Mouse (Mus musculus): ENCODE data around the gene Trp73. TPM values are rescaled to one million over a fixed set of nuclear protein-coding genes. Genes with fewer than 3 reads are reported as not detected.

Gene Trp73
- total RNA-seq, 2 experiments from 2014 or later: 0.26 to 0.86 TPM

DNA sequence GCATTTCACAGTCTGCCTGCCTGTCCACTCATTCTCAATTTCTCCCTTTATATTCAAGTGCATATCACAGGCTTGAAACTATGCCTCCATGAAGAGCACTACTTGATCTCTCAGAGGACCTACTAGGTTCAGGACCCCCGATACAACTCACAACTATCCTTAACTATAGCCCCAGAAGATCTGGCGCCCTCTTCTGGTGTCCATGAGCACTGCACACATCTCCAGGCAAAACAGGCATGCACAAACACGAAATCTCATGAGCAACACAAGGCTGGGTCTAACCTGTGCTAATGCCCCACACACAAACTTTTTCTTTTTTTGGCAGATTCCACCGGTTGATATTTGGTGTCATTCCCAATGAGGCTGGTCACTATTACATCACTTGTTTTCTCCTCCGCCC, 94.2 kb downstream of the Trp73 start:
- DNase-seq (ENCODE audit: low spot score in 2 of 2): no peak

DNA sequence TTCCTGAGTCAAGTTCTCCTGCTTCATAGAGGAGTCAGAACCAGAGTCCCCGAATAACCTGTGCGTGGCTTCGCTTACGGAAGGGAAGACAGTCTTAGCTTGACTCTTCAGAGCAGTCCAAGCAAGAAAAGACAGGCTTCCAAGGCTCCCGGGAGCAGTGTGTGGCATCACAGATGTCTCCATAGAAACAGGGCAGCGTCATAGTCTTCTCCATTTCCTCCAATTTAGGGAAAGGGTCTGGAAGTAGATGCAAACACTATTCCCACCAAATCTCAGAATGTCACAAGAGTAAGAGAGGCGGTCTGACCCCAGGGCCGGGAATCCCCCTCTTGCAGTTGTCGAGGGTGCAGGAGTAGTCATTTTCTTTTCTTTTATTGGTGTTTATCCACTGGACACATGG, 97.4 kb downstream of the Trp73 start, which contains the start of gene Ccdc27:
Gene Ccdc27, minus strand, starts transcription at position 101 of the 400 bp plus-strand sequence.
- DNase-seq (ENCODE audit: low spot score in 2 of 2): no peak

DNA sequence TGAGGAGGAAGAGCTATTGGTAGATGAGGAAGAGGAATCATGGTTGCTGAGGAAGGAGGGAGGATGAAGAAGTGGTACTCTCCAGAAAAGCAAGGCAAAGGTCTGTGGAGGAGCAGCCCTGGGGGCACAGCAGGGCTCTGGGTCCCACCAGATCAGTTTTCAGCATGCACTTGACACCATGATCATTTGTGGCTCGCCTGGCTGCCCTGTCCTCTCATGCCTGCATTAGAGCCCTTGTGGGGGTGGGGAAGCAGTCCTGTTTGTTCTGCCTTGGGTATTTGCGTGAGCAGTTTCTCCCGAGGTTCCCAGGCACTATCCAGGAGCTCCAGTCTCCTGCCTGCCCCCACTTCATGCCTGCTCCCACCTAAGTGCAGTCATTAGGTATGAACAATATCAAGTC, 102.9 kb downstream of the Trp73 start:
- no peak for DNase-seq (ENCODE audit: low spot score in 2 of 2)

DNA sequence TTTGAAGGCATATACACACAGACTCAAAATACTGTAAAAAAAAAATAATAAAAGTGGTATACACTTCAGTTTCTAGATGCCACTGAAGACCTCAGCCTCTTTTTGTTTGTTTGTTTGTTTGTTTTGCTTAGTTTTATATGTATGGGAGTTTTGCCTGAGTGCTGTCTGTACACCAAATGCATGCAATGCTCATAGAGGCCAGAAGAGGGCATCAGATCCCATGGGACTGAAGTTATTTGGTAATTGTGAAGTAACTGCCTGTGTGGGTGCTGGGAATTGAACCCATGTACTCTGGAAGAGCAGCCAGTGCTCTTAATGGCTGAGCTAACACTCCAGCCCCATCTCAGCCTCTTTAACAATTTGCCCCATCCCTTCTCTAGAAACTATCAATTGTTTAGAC, 111.4 kb downstream of the Trp73 start:
- no peak for DNase-seq (ENCODE audit: low spot score in 2 of 2)

DNA sequence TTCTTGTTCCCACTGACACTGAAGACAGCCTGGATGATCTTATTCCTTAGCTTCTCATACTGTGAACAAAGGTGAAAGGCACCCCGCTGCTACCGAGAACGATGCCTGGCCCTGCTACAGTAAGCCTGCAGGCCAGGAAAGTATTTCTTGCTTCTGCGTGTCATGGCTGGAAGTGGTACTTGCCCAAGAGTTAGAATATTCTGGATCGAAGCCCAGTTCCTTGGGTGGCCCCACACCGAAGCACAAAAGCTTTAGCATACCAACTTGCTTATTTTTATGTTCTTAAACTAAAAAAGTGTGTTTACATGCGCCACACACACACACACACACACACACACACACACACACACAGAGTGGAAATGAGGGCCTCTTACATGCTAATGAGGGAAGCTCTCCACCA, 111.9 kb downstream of the Trp73 start:
- DNase-seq (ENCODE audit: low spot score in 2 of 2): no peak

DNA sequence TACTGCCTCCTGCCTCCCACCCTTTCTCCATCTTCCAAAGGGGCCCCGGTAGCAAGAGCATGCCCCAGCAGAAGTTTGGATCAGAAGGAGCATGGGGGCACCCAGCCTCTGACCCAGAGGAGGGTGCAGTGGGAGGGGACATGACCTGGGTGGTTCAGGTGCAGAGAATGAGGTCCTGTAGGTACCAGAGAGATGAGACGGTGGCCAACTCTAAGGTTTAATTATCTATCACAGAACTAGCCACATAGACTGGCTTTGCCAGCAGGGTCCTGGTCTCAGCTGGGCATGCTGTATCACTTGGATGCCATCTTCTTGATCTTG, 113.6 kb downstream of the Trp73 start:
- no peak for DNase-seq (ENCODE audit: low spot score in 2 of 2)

DNA sequence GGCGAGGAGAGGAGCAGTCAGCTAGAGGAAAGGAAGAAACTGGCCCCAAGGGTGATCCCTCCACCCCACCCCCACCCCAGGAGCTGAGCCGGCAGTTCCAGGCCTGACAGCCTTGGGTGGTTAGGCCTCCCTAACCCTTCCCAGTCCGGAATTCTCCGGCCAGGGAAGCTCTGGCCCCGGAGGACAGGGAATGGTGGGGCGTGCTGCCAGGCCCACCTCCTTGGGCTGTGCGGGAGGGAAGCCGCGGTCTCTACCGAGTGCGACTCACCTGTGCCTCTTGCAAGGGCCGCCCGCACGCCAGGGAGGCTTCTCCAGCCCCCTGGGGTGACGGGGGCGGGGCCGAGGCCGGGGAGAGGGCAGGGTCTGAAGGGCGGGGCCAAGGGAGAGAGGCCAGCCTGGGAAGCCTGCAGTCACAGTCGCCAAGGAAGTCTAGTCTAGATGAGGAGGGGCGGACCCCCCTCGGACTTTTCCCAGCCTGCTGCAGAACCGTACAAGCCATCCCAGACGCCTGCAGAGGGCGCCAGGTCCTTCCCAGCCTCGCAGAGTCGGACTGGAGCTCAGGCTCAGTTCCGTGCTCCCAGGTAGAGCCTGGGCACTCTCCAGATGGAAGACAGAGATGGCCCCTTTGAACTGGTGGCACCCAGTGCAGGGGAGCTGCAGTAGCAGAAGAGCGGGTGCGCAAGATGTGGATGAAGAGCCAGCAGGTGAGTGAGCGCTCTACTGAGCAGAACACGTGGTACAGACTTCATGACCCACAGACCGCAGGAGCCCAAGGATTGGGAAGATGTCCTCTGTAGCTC, 114.2 kb downstream of the Trp73 start, which contains the start of gene Smim1:
Gene Smim1, minus strand, starts transcription at position 590 of the 800 bp plus-strand sequence.
- peak; percentile 67 to 69 for DNase-seq (ENCODE audit: low spot score in 2 of 2)

DNA sequence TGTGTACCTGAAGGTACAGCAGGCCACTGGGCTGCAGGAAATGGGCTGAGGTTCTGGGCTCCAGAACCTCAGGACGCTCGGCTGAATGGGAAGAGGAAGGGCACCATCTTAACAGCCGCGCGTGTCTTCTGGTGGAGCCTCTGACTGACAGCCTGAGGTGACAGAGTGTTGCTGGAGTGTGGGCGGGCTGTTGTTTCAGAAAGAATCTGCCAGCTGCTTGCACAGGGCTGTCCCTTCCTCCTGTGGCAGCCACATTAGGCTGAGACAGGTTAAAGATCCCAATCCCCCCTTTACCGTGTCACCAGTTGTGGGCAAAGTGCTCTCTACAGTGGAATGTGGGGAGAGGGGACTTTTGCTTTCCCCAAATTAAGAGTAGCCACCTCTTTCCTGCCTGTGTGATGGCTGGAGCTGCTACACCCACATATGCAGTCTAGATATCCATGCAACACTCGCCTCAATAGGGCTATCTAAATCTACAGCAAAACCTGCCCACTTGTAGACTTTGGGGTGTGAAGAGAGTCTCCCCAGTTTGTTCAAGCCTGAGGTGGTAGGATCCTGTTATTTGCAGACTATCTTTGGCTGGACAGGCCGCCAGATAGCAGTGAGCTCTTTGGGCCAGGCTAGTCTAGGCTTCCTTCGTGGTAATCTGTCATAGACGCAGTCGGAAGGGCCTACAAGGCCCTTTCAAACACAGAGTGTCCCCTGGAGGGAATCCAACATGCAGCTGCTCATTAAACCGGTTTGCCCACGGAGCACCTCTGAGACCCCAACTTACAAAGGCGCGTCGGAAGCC, 115.1 kb downstream of the Trp73 start:
- peak; percentile 41 to 58 for DNase-seq (ENCODE audit: low spot score in 2 of 2)

DNA sequence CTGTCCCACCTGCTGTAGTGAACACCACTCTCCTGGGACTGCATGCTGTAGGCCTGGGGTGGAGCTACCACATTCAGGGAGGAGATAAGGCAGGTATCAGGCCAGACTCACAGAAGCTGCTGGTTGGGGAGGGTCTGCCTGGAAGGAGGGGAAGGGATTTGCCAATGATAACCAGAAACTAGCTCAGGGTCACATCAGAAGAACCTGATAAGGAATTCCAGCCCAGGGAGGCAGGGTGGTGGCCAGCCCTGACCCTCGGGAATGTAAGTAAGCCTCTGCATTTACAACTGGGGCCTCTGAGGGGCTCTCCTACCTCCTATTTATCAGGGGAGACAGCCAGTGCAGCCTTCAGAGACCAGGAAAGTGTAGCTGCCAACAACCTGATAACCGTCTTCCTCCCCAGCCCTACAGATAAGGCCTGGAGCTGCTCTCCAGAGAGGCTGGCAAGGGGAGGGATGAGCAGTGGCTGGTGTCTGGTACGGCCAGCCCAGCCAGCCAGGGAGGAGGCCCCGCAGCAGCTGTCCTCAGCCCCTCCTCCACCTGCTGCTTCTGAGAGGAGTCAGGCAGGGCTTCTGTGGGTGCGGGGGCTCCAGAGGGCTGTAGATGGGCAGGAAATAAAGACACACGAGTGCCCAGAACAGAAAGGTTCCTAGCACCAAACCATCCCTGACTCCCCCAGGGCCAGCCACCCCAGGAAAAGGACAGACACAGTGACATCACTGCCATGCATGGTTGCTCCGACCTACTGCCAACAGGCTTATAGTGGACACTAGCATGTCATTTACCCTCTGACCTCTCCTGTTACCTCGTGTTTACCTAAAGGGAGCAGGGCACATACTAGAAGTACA, 116.0 kb downstream of the Trp73 start:
- peak; percentile 39 to 61 for DNase-seq (ENCODE audit: low spot score in 2 of 2)

DNA sequence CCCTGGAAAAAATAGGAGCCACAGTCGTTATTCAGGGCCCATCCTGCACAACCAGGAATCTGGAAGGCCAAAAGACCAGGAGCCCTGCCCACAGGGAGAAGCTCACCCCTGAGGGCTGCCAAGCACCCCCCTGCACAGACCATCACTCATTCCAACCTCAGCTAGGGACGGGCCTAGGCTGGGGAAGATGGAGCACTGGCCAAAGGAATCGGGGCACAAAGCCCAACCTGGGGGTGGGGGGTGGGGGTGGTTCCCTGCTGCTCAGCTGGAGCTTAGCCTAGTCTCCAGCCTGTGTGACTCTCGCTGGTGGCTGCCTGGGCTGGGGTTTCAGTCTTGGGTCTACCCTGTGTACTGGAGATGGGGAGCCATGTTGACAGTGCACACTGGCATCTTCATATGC, 117.2 kb downstream of the Trp73 start:
- no peak for DNase-seq (ENCODE audit: low spot score in 2 of 2)

DNA sequence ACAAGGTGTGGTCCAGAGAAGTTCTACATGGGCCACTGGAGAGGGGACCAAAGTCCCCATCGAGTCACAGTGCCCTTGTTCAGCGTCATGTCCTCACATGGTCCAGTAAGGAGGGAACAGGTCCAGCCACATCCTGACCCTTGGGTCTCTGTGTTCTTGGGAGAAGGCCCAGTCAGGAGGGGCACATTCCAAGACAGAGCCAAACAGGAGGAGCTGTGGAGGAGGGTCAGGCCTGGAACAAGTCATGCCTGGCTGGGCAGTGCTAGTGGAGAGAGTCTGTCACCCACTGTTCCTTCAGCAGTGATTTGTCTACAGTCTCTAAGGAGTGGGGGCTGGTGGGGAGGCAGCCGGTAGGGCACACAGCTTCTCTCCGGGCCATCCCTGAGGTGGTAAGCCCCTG, 117.6 kb downstream of the Trp73 start:
- DNase-seq (ENCODE audit: low spot score in 2 of 2): peak in 1 of 2 experiments; percentile 34

DNA sequence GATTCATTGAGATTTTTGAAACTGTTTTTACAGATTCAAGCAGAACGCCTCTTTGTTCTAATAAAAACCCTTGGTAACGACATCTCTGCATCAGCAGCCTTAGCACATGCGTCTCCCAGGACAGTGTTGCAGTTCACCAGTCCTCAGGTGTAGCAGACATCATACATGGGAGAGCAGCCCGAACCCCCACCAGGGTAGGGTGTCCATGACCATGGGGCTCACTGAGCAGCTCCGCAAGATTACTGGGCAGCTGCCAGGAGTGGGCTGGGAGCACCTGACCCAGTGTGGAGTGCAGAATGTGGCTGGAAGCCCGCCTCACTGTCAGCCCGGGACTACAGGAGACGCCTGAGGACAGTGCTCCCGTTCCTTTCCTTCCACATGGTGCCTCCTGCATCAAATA, 118.6 kb downstream of the Trp73 start:
- no peak for DNase-seq (ENCODE audit: low spot score in 2 of 2)

DNA sequence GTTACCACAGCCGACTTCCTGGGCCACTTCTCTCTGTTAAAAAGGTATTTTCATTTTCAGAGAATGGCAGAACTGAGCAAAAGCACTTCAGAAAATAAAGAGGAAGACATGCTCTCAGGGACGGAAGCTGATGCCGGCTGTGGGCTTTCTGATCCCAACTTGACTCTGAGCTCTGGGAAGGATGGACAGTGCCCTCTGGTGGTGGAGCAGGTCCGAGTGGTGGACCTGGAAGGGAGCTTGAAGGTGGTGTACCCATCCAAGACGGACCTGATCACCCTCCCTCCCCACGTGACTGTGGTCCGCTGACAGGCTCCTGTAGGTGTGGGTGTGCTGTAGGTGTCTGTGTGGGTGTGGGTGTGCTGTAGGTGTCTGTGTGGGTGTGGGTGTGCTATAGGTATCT, 120.4 kb downstream of the Trp73 start:
- DNase-seq (ENCODE audit: low spot score in 2 of 2): peak; percentile 37 to 61

DNA sequence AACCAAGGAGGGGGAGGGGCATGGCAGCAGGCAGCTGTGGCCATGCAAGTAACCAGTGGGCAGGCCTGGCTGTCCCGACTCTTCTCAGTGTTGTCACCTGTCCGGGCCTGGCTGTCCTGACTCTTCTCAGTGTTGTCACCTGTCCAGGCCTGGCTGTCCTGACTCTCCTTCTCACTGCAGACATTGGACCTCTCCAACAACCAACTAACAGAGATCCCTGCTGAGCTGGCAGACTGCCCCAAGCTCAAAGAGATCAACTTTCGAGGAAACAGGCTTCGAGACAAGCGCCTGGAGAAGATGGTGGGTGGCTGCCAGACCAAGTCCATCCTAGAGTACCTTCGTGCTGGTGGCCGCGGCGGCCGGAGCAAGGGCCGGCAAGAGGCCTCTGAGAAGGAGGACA, 124.5 kb downstream of the Trp73 start:
- no peak for DNase-seq (ENCODE audit: low spot score in 2 of 2)

DNA sequence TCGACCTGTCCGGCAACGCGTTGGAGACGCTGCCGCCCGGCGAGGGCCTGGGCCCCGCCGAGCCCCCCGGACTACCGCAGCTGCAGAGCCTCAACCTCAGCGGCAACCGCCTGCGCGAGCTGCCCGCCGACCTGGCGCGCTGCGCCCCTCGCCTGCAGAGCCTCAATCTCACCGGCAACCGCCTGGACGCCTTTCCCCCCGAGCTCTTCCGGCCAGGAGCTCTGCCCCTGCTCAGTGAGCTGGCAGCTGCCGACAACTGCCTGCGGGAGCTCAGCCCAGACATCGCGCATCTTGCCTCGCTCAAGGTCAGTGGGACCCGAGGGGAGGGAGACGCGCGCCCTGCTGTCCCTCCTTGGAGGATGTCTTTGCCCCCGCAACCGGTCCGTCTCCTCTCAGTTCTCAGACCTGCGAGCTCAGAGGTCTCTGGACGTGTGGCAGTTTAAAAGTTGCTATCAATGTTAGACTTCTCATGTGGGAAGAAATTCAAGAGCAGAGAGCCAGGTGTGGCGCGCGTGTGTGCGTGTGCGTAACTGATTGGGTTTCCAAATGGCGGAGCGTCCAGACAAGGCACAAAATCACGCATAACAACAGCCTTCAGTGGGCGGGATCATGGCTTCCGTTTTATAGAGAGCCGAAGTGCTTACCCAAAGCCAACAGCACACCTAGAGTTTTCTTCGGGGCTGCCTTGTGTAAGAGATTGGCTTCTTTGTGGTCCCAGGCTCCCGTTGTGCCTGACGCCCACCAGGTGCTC, 127.7 kb downstream of the Trp73 start:
- no peak for DNase-seq (ENCODE audit: low spot score in 2 of 2)

DNA sequence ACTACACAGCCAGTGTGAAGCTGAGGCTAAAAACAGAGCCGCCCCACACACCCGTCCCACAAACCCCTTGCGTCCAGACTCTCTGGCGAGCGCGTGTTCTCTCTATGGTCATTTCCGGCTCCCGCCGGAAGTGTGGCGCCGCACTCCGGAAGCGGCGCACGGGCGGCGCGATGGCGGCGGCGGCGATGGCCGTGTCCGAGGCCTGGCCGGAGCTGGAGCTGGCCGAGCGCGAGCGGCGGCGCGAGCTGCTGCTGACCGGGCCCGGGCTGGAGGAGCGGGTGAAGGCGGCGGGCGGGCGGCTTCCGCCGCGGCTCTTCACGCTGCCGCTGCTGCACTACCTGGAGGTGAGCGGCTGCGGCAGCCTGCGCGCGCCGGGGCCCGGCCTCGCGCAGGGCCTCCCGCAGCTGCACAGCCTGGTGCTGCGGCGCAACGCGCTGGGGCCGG, 128.3 kb downstream of the Trp73 start, which contains the start of gene Lrrc47:
Gene Lrrc47, plus strand, starts transcription at position 86 of the 444 bp plus-strand sequence.
- peak; percentile 85 to 88 for DNase-seq (ENCODE audit: low spot score in 2 of 2)

DNA sequence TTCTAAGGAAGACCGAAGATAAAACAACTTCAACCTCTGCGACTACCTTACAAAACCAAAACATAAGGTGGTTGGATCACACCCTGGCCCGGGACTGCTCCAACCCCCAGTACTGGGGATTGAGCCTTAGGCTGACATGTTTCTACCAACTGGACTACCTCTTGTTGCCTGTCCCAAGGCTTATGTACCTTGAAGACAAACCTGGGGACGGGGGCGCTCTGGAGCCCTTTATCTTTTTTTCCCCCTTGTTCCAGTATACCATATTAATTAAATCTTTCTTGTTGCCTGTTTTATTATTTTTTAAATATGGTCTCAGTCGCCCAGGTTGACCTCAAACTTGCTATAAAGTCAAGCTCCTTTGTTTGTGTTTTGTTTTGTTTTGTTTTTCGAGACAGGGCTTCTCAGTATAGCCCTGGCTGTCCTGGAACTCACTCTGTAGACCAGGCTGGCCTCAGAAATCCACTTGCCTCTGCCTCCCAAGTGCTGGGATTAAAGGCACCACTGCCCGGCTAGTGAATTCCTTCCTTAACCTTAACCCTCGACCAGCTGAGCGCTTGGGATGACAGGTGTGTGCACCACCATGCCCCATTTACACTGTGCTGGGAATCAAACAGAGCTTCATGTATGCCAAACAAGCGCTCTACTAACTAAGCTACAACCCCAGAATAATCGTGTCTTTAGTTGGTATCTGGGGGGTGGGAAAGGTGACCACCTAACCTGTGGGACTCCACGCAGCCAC, 128.9 kb downstream of the Trp73 start:
- DNase-seq (ENCODE audit: low spot score in 2 of 2): no peak

DNA sequence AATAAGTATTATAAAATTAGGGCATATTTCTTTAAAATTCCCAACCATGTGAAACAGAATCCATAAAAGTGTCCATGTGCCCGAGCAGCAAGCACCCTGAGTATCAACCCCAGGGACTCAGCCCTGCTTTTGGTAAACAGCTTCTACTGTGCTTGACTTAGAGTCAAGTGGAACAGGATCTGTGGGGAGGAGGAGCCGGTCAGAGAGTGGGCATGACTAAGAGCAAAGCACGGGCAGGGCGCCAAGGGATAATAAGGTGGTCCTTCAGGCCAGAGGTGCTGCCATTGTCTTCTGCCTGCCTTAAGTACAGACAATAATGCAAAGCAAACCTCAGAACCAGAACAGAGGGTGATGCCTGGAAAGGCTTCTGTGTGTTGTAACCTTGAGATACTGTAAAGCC, 132.2 kb downstream of the Trp73 start:
- no peak for DNase-seq (ENCODE audit: low spot score in 2 of 2)

DNA sequence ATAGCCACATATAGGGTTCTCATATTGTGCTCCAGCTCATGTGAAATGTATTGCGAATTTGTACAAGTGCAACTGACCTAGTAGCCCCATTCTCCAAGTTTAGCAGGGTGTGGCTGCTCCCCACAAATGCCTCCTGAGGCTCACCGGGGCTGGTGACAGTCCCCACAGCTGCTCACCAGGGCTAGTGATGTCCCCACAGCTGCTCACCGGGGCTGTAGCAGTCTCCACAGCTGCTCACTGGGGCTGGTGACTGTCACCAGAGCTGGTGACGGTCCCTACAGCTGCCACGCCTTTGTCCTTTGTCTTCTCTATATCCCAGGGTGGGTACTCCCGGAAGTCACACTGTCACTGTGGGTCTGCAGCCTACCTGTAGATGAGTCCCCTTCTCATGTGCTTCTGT, 133.7 kb downstream of the Trp73 start:
- no peak for DNase-seq (ENCODE audit: low spot score in 2 of 2)
